Mouse (Mus musculus): ENCODE measurements around the gene Rwdd2a.
A peak's percentile ranks its signal among the peaks of the same experiment; 100 is the strongest.

The Rwdd2a gene

GRCm38 (mm10) chr9:86571540-86572135 lies at the start of gene Rwdd2a, which contains the start of gene Pgm3:
Rwdd2a (plus strand) TSS chr9:86571991.
Pgm3 (minus strand) TSS chr9:86571842.
- DNase-seq = peak; percentile 98

DNA sequence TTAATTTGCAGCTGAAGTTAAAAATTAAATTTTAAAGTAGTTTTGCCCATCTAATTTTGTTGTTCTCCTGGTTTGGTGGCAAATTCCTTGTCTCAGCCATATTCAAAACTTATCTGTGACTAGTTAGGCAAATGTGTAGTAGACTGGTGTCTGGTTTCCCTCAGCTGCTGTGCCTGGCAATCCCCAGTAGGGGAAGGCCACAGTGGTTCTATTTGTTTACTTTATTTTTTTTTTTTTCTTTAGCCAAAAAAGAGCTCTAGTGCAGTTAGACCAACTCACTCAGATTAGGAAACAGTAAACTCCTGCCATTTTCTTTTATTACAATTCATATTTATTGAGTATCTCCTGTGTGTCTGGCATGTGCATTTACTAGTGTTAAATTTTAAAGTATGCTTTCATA lies 49.5 kb upstream of the Rwdd2a start:
- no peak for DNase-seq

GRCm38 (mm10) chr9:86525600-86525999 lies 46.2 kb upstream of the Rwdd2a start:
- DNase-seq = no peak

DNA sequence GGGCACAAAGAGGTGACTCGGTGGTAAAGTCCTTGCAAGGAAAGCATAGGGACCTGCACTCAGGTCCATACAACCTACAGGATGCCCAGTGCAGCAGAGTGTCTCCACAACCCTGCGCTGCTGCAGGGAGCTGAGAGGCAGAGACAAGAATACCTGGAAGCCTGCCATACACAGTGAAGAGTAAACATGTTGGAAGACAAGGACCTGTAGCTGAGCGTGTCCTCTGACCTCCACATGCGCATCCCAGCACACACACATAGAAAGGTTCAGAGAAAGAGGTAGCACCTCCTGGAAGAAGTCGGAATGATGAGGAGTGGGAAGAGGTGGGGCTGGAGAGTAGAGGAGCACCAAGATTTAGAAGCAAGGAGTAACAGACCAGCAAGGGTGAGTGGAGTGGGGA lies 37.7 kb upstream of the Rwdd2a start:
- no peak for DNase-seq

DNA sequence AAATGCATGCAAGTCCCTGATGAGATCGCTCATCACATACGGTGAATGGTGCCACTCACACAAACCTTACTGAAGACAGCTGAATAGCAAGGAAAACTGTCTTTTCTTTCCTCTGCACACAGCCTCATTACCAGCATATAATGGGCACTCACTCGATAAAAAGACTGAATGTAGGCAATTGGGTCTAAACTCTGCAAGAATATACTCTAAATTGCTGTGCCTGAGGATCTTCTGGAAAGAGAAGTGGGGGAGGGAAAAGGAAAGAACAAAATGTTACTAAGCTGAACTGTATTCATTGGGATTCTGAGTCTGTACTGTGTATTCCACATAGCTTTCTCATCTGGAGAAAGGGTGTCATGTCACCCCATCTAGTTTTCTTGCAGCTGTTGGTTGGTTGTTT lies 28.3 kb upstream of the Rwdd2a start:
- no peak for DNase-seq

GRCm38 (mm10) chr9:86544559-86544958 lies 27.2 kb upstream of the Rwdd2a start:
- DNase-seq = no peak

GRCm38 (mm10) chr9:86549637-86550162 lies 22.1 kb upstream of the Rwdd2a start:
- peak; percentile 10 for DNase-seq

DNA sequence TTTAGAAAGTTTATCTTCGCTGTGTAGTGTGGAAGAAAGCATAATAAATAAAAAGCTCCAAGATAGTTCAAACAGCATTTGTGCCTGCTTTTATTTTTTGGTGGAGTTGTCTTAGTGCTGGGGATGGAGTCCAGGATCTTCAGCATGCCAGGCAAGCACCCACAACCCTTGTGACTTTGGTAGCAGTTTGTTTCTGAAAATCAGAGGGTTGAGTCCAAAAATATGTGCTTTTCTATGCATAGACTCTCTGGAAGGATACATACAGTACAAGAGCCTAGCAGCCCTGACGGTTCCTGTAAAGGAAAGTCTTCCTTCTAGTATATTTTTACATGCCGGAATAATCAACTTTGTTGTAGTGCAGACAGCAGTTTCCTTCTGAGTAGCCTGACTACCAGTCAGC lies 21.1 kb upstream of the Rwdd2a start:
- no peak for DNase-seq

GRCm38 (mm10) chr9:86553886-86554285 lies 17.9 kb upstream of the Rwdd2a start:
- peak; percentile 26 for DNase-seq

- no peak for DNase-seq
Observed at GRCm38 (mm10) chr9:86554641-86555040, 17.1 kb upstream of the Rwdd2a start.

- peak; percentile 68 for DNase-seq
Observed at GRCm38 (mm10) chr9:86560543-86560942, 11.2 kb upstream of the Rwdd2a start.

DNA sequence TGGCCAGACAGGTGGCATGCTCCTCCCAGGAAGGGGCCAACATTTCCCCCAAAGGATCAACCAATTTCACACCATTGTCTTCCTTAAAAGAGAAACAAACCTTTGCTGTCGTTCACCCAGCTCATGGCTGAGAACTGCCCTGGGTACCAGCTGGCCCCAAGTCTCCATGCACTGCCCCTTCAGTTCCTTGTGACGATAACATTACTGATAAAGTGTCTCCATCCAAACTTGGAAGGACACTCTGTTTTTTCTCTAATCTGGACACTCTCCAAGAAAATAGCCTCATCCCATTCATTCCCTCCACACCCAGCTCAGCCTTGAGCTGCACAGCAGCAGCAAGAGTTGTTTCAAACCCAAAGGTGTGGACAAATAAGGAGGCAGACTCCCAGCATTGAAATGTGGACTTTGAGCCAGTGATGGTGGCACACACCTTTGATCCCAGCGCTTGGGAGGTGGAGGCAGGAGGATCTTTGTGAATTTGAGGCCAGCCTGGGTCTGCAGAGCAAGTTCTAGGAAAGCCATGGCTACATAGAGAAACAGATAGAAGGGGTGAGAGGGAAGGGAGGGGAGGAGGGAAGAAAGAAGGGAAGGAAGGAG lies 2.4 kb upstream of the Rwdd2a start:
- DNase-seq = peak; percentile 28

DNA sequence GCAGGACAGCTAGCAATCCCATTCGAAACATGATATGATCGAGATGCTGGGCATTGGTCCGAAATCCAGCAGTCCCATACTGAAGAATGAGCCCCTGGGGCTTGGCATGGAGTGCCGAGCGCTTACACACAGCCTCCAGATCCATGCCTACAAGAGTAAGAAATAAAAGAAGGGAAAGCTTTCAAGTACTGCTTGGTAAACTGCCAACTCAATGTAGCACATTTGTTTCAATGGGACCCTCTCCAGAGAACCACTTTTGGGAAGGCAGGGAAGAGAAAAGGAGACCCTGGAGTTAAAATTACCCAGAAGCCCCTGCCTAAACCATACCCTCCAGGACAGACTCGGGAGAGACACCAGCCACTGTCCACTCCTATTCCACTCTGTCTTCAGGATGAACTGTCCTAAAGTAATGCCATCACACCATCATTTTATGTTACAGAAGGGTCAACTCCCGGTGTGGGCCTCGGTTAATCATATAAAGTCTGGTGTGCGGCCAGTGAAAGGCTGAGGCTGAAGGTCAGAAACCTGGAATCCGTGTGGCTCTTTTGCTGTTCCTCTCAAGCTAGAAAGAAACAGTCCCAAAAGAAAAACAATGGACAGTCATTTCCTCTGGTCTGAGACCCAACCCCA lies 1.4 kb upstream of the Rwdd2a start:
- DNase-seq = peak; percentile 27

DNA sequence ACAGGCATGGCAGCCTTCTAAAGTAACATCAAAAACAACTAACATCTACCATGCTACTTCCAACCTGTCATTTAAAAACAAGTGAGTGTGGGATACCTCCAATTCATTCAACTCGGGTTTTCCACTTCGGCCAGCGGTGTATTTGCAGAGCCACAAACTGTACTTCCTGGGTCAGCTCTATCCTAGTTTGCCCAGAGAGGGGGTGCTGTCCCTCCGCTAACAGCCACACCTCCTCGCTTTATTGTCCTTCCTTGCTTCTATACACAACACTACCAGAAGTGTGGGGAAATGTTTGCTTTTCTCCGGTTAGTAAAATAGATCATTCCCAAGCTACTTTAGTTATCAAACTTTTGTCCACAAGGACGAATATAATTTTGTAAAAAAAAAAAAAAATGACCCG lies 845 bp upstream of the Rwdd2a start:
- no peak for DNase-seq

DNA sequence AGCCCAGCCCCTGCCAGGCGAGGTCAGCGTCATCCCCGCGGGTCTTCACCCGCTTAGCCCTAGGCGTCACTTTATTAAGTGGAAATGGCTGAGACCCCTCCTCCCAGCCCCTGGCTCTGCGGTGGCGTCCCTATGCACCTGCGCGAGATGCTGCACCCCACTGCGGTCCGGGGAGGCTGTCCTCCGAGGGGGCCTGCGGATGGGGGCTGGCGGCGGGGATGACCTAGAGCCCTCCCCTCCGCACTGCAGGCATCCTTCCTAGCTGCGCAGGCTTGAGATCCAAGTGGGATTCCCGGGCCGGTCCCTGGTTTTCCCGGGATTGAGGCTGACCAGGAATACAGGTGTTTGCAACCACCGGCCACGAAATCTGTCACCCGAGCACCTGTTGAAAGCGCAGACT lies 405 bp downstream of the Rwdd2a start:
- no peak for DNase-seq

- DNase-seq = peak; percentile 85
Observed at GRCm38 (mm10) chr9:86572636-86573291, 973 bp downstream of the Rwdd2a start.

GRCm38 (mm10) chr9:86573616-86574303 lies 2.0 kb downstream of the Rwdd2a start:
- no peak for DNase-seq

DNA sequence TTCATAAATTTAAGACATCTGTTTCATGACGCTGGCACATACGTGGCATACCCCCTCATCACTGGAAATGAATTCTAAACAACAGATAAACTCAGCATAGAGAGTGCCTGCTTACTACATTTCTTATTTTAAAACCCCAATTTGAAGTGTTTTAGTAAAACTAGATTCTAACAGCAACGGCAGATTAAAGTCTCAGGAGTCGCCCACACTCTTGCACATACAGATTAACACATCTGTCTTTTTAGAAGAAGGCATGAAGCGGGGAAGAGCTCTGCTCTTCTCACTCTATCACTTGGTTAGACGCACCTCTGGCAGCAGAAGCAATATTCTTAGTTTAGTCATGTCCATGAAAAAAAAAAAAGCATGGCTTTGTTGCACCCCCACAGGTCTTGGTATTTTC lies 3.4 kb downstream of the Rwdd2a start:
- no peak for DNase-seq

- no peak for DNase-seq
Observed at GRCm38 (mm10) chr9:86579657-86580056, 7.9 kb downstream of the Rwdd2a start.

- peak; percentile 77 for DNase-seq
Observed at GRCm38 (mm10) chr9:86583740-86584139, 11.9 kb downstream of the Rwdd2a start.

DNA sequence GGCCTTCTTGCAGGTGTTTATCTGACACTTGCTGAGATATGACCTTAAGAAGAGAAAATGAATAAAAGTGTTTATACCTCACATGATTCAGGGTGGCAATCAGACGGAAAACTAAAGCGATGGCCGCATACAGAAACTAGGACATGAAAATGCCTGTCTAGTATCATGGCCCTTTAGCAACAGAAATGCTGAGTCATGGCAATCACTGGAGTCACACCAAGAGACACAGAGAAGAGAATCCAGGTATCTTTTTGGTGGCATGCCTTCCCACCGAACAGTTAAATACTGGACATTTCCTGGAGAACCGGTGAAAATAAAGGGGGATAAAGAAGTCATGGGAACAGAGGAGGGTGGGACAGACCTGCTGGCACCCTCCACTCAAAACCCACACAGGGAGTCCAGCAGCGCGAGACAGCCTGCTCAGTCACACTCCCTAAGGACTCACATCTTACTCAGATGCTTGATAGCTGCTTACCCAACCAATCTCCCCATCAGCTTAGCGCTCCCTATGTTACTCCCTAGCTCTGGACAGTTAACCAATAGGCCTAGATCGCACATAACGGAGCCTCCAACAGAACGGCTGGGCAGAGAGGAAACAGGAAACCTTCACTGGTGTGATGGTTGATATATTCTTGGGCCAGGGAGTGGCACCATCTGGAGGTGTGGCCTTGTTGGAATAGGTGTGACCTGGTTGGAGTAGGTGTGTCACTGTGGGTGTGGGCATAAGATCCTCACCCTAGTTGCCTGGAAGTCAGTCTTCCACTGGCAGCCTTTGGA lies 15.4 kb downstream of the Rwdd2a start:
- no peak for DNase-seq
